Mouse (Mus musculus): ENCODE data around the gene Set.

DNA sequence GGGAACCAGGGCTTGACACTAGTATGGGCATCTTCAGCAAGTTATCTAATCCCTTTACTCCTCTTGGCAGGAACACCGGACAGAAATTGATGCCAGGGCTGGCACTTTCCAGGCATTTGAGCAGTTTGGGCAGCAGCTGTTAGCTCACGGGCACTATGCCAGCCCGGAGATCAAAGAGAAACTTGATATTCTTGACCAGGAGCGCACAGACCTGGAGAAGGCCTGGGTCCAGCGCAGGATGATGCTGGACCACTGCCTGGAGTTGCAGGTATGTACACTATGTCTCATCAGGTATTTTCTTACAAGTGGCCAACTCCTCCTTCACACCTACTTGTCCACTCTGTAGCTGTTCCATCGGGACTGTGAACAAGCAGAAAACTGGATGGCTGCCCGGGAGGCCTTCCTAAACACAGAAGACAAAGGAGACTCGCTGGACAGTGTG, 46.3 kb upstream of the Set start:
- no peak for TF ChIP-seq CTCF (conservative IDR thresholded peaks at IDR 0.05; ENCODE audit: insufficient read depth, insufficient read length, low read depth, low read length)
- TF ChIP-seq POLR2A (IDR thresholded peaks at IDR 0.05; ENCODE audit: low read depth, low read length): no peak

Measured in kidney, adult 2 months (tissue).